Mouse (Mus musculus) CH12.LX (cell line): ENCODE measurements around the gene Ubxn2a. TPM values are rescaled to one million over a fixed set of nuclear protein-coding genes. Genes with fewer than 3 reads are reported as not detected.

Experiments
- DNase-seq: peaks from one replicate; pipeline ENCODE4 v3.0.0-alpha.2; 2013; ENCODE audit errors: extremely low read depth
- H3K27ac ChIP-seq: 2 replicates; pipeline ENCODE4 v1.5.1; 2012; ENCODE audit warnings: low read depth, mild to moderate bottlenecking, control low read depth, moderate library complexity; ENCODE audit not compliant: insufficient read depth
- H3K27me3 ChIP-seq: replicated peaks from 2 replicates; pipeline ENCODE3; 2012; ENCODE audit warnings: inconsistent platforms
- H3K36me3 ChIP-seq, 2 experiments: replicated peaks in 1 of 2; 2 replicates each; pipeline versions ENCODE3 to v1.6.1; 2012; ENCODE audit warnings: inconsistent platforms in 1 of 2, low read length in 1 of 2, mild to moderate bottlenecking in 1 of 2, mixed read lengths in 1 of 2, moderate library complexity in 1 of 2; ENCODE audit not compliant: control insufficient read depth in 1 of 2, insufficient read depth in 1 of 2
- H3K4me1 ChIP-seq, 2 experiments: 2 replicates each; pipeline ENCODE4 v1.6.1; 2012; ENCODE audit warnings: inconsistent platforms in 1 of 2, moderate library complexity in 1 of 2; ENCODE audit not compliant: insufficient read depth in 2 of 2, control insufficient read depth in 1 of 2
- H3K4me2 ChIP-seq: 2 replicates; pipeline ENCODE4 v1.6.1; 2012; ENCODE audit warnings: low read depth, mild to moderate bottlenecking, control low read depth; ENCODE audit not compliant: poor library complexity, insufficient read depth, severe bottlenecking
- H3K4me3 ChIP-seq, 3 experiments: fragments of 150-350 bp in 1 of 3; sonication (generic) in 1 of 3; replicated peaks in 1 of 3; 2 replicates each; pipeline versions ENCODE3 to v1.5.1; 2011 to 2012; ENCODE audit warnings: low read depth in 2 of 3, low read length in 2 of 3, mild to moderate bottlenecking in 2 of 3, moderate library complexity in 2 of 3, control low read depth in 1 of 3, improper control_type of control experiment in 1 of 3, inconsistent platforms in 1 of 3, mixed read lengths in 1 of 3; ENCODE audit not compliant: poor library complexity in 1 of 3
- H3K79me2 ChIP-seq: replicated peaks from 2 replicates; pipeline ENCODE4 v1.6.1; 2012; ENCODE audit warnings: mild to moderate bottlenecking, moderate library complexity; ENCODE audit not compliant: control insufficient read depth, poor library complexity, insufficient read depth, severe bottlenecking; ENCODE audit errors: extremely low read depth
- H3K9ac ChIP-seq: 2 replicates; pipeline ENCODE4 v1.6.1; 2012; ENCODE audit warnings: low read depth, mild to moderate bottlenecking, control low read depth, moderate library complexity; ENCODE audit not compliant: insufficient read depth
- H3K9me3 ChIP-seq: replicated peaks from 2 replicates; pipeline ENCODE3; 2012; ENCODE audit warnings: low read length, inconsistent platforms, mixed read lengths
- BHLHE40 ChIP-seq: IDR thresholded peaks from 2 replicates; pipeline ENCODE4 v1.6.1; 2011; ENCODE audit warnings: mild to moderate bottlenecking, low read depth, low read length, improper control_type of control experiment
- CHD2 ChIP-seq: IDR thresholded peaks from 2 replicates; pipeline ENCODE4 v1.6.1; 2011; ENCODE audit warnings: low read length, improper control_type of control experiment
- CTCF ChIP-seq, 2 experiments: IDR thresholded peaks in 1 of 2; conservative IDR thresholded peaks in 1 of 2; 2 replicates each; pipeline ENCODE4 v1.5.1; 2011 to 2012; ENCODE audit warnings: low read depth in 2 of 2, low read length in 2 of 2, improper control_type of control experiment in 1 of 2, inconsistent platforms in 1 of 2, mild to moderate bottlenecking in 1 of 2, moderate library complexity in 1 of 2
- EP300 ChIP-seq: IDR thresholded peaks from 2 replicates; pipeline ENCODE4 v1.6.1; 2011; ENCODE audit warnings: low read length, improper control_type of control experiment
- HCFC1 ChIP-seq: IDR thresholded peaks from 2 replicates; pipeline ENCODE4 v1.6.1; 2012; ENCODE audit warnings: low read depth, mild to moderate bottlenecking, inconsistent platforms, low read length, improper control_type of control experiment
- IRF4 ChIP-seq: IDR thresholded peaks from 2 replicates; pipeline ENCODE4 v1.6.1; 2014; ENCODE audit warnings: low read depth, mild to moderate bottlenecking, inconsistent platforms, low read length, improper control_type of control experiment
- KAT2A ChIP-seq: IDR thresholded peaks from 2 replicates; pipeline ENCODE4 v1.6.1; 2012; ENCODE audit warnings: low read length, improper control_type of control experiment, inconsistent platforms; ENCODE audit not compliant: insufficient replicate concordance
- MAX ChIP-seq: IDR thresholded peaks from 2 replicates; pipeline ENCODE4 v1.6.1; 2011; ENCODE audit warnings: low read length, improper control_type of control experiment
- NELFE ChIP-seq: IDR thresholded peaks from 2 replicates; pipeline ENCODE4 v1.6.1; 2011; ENCODE audit warnings: low read depth, low read length, improper control_type of control experiment
- PAX5 ChIP-seq: IDR thresholded peaks from 2 replicates; pipeline ENCODE4 v1.6.1; 2012; ENCODE audit warnings: low read length, inconsistent platforms, mixed read lengths
- POLR2A ChIP-seq: IDR thresholded peaks from 2 replicates; pipeline ENCODE4 v1.6.1; 2011; ENCODE audit warnings: low read depth, mild to moderate bottlenecking, improper control_type of control experiment, low read length
- RAD21 ChIP-seq: IDR thresholded peaks from 2 replicates; pipeline ENCODE4 v1.6.1; 2011; ENCODE audit warnings: low read depth, mild to moderate bottlenecking, low read length, improper control_type of control experiment, moderate library complexity
- ZC3H11A ChIP-seq: IDR thresholded peaks from 2 replicates; pipeline ENCODE4 v1.6.1; 2012; ENCODE audit warnings: low read depth, mild to moderate bottlenecking, inconsistent platforms, low read length, improper control_type of control experiment
- dilution Hi-C: fragments of 300-500 bp; cut with MboI; formaldehyde crosslinking; loops from 2 replicates; pipeline ENCODE4 v1.14.3; 2020; ENCODE audit warnings: low sequenced_read_pairs; ENCODE audit not compliant: extremely low pct_unique_long_range_greater_than_20kb, extremely low pct_ligation_motif_present
- in situ Hi-C: fragments of 300-500 bp; cut with MboI; formaldehyde crosslinking; loops from 3 replicates; pipeline ENCODE4 v1.14.3; 2019; ENCODE audit warnings: low sequenced_read_pairs, low pct_ligation_motif_present, low pct_unique_long_range_greater_than_20kb, mixed read lengths
- polyA plus RNA-seq: library from polyadenylated mRNA; unstranded; fragments of >175 nt; gene quantifications from 2 replicates; pipeline ENCODE4 v1.2.1, GENCODE M21; 2012; ENCODE audit warnings: low read depth; ENCODE audit not compliant: insufficient read length
- total RNA-seq, 2 experiments: library from RNA; depleted of rRNA; stranded (reverse); fragments of 300-350 nt in 1 of 2; fragments of >200 nt in 1 of 2; gene quantifications; 2 replicates each; pipeline ENCODE4 v1.2.3; 2012 to 2014

The Ubxn2a gene
- total and polyA plus RNA-seq, 3 experiments, result 15.2 to 25.4 (median 23.5) TPM

DNA sequence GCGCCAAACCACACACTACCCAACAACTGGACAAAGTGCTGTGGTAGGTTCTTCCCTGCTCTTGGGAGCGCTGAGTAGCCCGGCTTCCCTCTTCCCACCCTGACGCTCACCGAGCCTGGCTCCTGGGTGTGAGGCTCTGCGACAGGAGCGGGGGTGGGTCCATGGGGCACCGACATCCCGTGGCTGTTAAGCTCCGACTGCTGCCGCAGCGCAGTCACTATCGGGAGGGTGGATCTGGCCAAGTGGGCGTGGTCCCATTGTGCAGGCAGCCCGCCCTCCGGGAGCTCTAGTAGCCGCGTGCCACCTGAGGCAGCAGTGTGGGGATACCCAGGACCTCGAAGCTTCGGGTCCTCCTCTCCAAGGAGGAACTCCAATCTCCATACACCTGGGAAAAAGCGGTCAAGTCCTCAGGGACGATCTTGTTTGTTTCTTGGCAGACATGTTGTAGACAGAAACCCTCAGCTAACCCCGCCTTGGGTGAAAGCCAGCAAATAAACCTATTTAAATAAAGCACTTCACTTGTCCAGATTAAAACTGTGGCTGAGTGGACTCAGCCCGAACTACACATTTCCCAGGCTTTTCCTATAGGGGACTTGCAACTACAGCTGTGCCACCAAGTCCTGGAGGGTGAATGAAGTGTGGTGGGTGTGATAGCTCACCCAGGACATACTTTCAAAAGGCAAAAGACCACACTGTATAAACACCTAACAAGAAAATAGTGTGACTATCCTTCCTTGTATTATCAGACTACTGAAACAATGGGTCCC is 33.2 kb downstream of the Ubxn2a start, which contains the start of gene Mfsd2b:
TSS of gene Mfsd2b (minus strand) at position 199 of the 767 bp plus-strand sequence.
- dilution Hi-C loops (no loop called here), in situ Hi-C loops (no loop called here)
- H3K27ac ChIP-seq, result no peak within 1 kb of the TSS
- no peak for DNase-seq
- H3K36me3 ChIP-seq, result peaks cover 2 to 14% of the 10 kb centered on the region in 2 experiments
- H3K4me3 ChIP-seq, result peak within 1 kb of the TSS in 1 of 3 experiments; percentile 8
- peak within 1 kb of the TSS; percentile 78 for H3K4me2 ChIP-seq
- H3K9ac ChIP-seq, result no peak within 1 kb of the TSS
- H3K27me3 ChIP-seq, result no peaks in the 10 kb centered on the region
- peaks cover 0 to 3% of the 10 kb centered on the region in 2 experiments; a peak in 1 of 4 replicates for H3K4me1 ChIP-seq
- no peaks in the 10 kb centered on the region for H3K79me2 ChIP-seq
- no peaks in the 10 kb centered on the region for H3K9me3 ChIP-seq
- no peak for TF ChIP-seq RAD21
- peak; percentile 60; the same call in 1 of the 2 replicates for TF ChIP-seq MAX
- 0 out of 2 replicates have a peak, but pooled peaks have one; percentile 17 for TF ChIP-seq BHLHE40

DNA sequence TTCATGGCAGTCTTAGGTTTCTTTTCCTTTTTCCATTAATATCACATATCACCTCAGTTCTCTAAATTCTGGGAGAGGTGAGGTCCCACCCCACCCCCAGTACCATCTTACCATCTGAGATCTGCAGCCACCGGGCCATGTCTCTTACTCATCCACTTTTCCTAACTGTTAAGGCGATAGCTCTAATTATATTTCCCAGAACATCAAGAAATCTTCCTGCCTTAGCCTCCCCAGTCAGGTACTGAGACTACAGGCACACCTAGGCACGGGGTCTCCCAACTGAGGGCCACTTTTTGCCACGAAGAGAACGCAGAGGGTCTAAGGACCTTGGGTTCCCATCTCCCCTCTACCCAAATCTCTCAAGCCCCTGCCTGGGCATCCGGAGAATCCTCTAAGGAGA is 34.0 kb downstream of the Ubxn2a start:
- no peaks in the 10 kb centered on the region for H3K9me3 ChIP-seq
- H3K9ac ChIP-seq, result no peak overlapping the region
- in situ Hi-C loops, result no loop called here
- no peak overlapping the region for H3K27ac ChIP-seq
- H3K79me2 ChIP-seq, result no peaks in the 10 kb centered on the region
- TF ChIP-seq POLR2A (no peak), CHD2 (no peak), NELFE (no peak)
- DNase-seq, result no peak
- no peak overlapping the region for H3K4me2 ChIP-seq
- H3K27me3 ChIP-seq, result no peaks in the 10 kb centered on the region
- H3K4me3 ChIP-seq, result no peak overlapping the region
- H3K36me3 ChIP-seq, result peaks cover 0 to 8% of the 10 kb centered on the region in 2 experiments
- dilution Hi-C loops, result no loop called here
- peaks cover 0 to 3% of the 10 kb centered on the region in 2 experiments; a peak in 1 of 4 replicates for H3K4me1 ChIP-seq

DNA sequence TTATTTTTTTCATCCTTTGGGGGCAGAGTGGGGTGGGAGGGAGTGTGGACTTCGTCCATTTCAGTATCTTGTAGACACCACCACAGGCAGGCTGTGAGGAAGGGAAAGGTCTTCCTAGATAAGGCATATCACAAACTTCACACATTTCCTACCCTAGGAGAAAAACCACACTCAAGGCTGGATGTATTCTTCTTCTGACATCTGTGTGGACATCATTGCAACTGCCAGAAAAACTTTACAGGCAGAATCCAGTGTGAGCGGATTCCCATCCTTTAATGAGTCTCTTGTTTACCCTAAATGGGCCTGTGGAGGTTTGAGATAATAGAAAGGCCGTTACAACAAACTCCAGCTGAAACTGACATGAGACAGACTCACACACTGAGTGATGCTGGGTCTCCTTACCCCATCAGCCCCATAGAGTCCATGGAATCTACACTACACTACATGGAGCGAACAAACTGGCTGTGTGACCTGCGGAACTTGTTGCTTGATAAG is 34.5 kb downstream of the Ubxn2a start:
- no peak for DNase-seq
- Histone ChIP-seq H3K79me2 (no peaks in the 10 kb centered on the region), H3K4me3 (no peak overlapping the region), H3K4me2 (no peak overlapping the region), H3K27me3 (no peaks in the 10 kb centered on the region), H3K9ac (no peak overlapping the region), H3K27ac (no peak overlapping the region), H3K9me3 (no peaks in the 10 kb centered on the region), H3K36me3 (peaks cover 0 to 3% of the 10 kb centered on the region in 2 experiments), H3K4me1 (peaks cover 0 to 3% of the 10 kb centered on the region in 2 experiments; a peak in 1 of 4 replicates)
- TF ChIP-seq ZC3H11A (no peak), EP300 (no peak), CTCF (conservative IDR thresholded peaks at IDR 0.05 in 1 of 2, IDR thresholded peaks at IDR 0.05 in 1 of 2; ENCODE audit: low read depth in 2 of 2, low read length in 2 of 2) (no peak), HCFC1 (no peak), CHD2 (no peak), KAT2A (no peak), RAD21 (no peak), IRF4 (no peak), PAX5 (no peak)
- dilution Hi-C loops (no loop called here), in situ Hi-C loops (no loop called here)
